Mouse (Mus musculus) lung, embryonic 16.5 days (tissue): Measurements from ENCODE around the gene Pole4. TPM values are rescaled to one million over a fixed set of nuclear protein-coding genes. Genes with fewer than 3 reads are reported as not detected.

Experiments used
- ATAC-seq: fragments of 200-750 bp; cut with Nextera tagmentation; 2 replicates; pipeline ENCODE4 v1.8.0; 2017; ENCODE audit warnings: low read depth, mild to moderate bottlenecking, moderate library complexity
- H3K27ac ChIP-seq: fragments of 300-500 bp; sonication (generic); 2 replicates; pipeline ENCODE4 v1.5.1; 2014; ENCODE audit warnings: mild to moderate bottlenecking, control low read depth, low read length
- H3K27me3 ChIP-seq: fragments of 300-500 bp; sonication (generic); 2 replicates; pipeline ENCODE4 v1.6.1; 2014; ENCODE audit warnings: low read depth, low read length, mixed read lengths; ENCODE audit not compliant: control insufficient read depth, insufficient read depth
- H3K36me3 ChIP-seq: fragments of 300-500 bp; sonication (generic); 2 replicates; pipeline ENCODE4 v1.6.1; 2014; ENCODE audit warnings: low read length; ENCODE audit not compliant: control insufficient read depth, insufficient read depth
- H3K4me1 ChIP-seq: fragments of 300-500 bp; sonication (generic); replicated peaks from 2 replicates; pipeline ENCODE4 v1.6.1; 2014; ENCODE audit warnings: low read length, mixed read lengths; ENCODE audit not compliant: control insufficient read depth, insufficient read depth
- H3K4me2 ChIP-seq: fragments of 300-500 bp; sonication (generic); 2 replicates; pipeline ENCODE4 v1.6.1; 2014; ENCODE audit warnings: low read depth, low read length, control low read depth
- H3K4me3 ChIP-seq: fragments of 300-500 bp; sonication (generic); 2 replicates; pipeline ENCODE4 v1.5.1; 2014; ENCODE audit warnings: mild to moderate bottlenecking, low read length, control low read depth
- H3K9ac ChIP-seq: fragments of 300-500 bp; sonication (generic); 2 replicates; pipeline ENCODE4 v1.6.1; 2014; ENCODE audit warnings: low read length, control low read depth
- H3K9me3 ChIP-seq: fragments of 300-500 bp; sonication (generic); 2 replicates; pipeline ENCODE4 v1.6.1; 2016; ENCODE audit warnings: low read length; ENCODE audit not compliant: control insufficient read depth
- WGBS: fragments of 180-500 bp; shearing (Covaris S2); extraction: QIAGEN DNeasy Blood & Tissue Kit; methylation state at CpG from one replicate; pipeline ENCODE4 v1.1.7; 2014; 5-methylcytosine and 5-hydroxymethylcytosine counted together
- polyA plus RNA-seq: library from polyadenylated mRNA; unstranded; fragments of >200 nt; fragmentation: Nextera tagmentation; extraction: Ambion mirVana; gene quantifications from 2 replicates; pipeline ENCODE4 v1.2.1, GENCODE M21; 2015

Gene Pole4
- polyA plus RNA-seq, 1 experiment from 2014 or later, result 101 TPM

DNA sequence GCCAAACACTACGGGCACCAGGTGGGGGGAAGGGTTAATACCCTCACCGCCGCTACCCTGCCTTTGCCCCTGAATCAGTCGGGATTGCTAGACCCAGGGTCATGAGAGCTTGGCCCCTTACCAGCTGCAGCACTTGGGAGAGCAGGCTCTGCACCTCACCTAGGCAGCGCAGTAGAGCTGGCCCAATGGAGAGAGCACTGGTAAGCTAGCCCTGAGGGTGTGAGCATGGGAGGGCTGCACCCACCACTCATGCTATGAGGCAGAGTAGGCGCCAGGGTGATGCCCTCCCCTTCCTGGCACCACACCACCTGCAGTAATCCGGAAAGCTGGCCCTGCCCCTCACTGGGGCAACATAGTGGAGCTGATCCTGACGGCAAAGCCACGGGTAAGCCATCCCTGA, 94.1 kb downstream of the Pole4 start:
- ATAC-seq, result no peak
- 80% methylated on average over 9 of the region's 9 CpGs for WGBS
- no peak overlapping the region for H3K4me3 ChIP-seq

DNA sequence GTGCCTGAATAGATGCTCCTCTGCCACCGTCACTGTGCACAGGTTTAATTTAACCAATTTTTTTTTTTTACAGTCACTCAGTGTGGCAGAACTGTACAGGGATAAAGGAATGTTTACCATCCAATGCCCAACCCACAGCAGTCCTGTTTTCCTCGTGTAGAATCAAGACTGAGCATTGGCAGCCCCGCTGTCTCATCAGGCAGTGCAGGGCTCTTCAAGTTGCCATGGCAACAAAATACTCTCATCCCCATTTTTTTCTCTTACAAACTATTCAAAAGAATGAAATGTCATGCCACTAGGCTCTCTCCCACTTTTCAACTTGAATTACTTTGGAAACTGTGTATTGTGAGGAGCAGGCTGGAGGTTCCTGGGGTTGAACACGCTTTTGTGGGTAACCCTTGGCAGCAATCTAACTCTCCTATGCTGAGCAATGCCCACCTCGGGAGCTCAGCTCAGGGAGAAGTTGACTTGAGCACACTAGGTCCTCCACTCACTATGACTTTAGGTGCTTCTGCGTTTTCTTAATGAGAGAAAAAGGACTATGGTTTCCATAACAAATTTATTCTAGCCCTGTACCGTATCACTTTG, 95.7 kb downstream of the Pole4 start:
- 66% methylated on average over 7 of the region's 7 CpGs for WGBS
- ATAC-seq, result no peak
- Histone ChIP-seq H3K9me3 (no peaks in the 10 kb centered on the region), H3K27me3 (no peaks in the 10 kb centered on the region), H3K36me3 (no peaks in the 10 kb centered on the region), H3K4me2 (no peak overlapping the region), H3K9ac (no peak overlapping the region), H3K4me3 (no peak overlapping the region), H3K4me1 (no peaks in the 10 kb centered on the region), H3K27ac (no peak overlapping the region)

More for the DNA sequence above, 94.1 kb downstream of the Pole4 start:
- no peaks in the 10 kb centered on the region for H3K36me3 ChIP-seq
- H3K9ac ChIP-seq, result no peak overlapping the region
- no peak overlapping the region for H3K4me2 ChIP-seq
- no peaks in the 10 kb centered on the region for H3K9me3 ChIP-seq
- no peaks in the 10 kb centered on the region for H3K4me1 ChIP-seq
- no peaks in the 10 kb centered on the region for H3K27me3 ChIP-seq
- H3K27ac ChIP-seq, result no peak overlapping the region

DNA sequence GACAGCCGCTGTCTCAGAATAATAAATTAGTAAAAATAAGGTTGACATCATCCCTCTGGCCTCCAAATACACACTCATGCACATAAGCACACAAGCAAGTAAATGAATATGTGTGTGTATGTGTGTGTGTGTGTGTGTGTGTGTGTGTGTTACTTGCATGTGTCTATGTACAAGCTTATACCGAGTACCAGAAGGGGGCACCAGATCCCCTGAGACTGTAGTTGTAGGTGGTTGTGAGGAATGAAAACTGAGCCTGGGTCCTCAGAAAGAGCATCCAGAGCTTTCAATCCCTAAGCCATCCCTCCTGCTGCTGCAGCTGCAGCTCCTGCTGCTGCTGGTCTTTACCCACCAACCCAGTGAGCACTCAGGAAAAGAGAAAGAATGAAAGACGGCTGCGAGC, 96.4 kb downstream of the Pole4 start:
- H3K4me3 ChIP-seq, result no peak overlapping the region
- 85% methylated on average over 4 of the region's 4 CpGs for whole genome bisulfite sequencing
- H3K27ac ChIP-seq, result no peak overlapping the region
- H3K4me1 ChIP-seq, result no peaks in the 10 kb centered on the region
- H3K9ac ChIP-seq, result no peak overlapping the region
- H3K4me2 ChIP-seq, result no peak overlapping the region
- no peaks in the 10 kb centered on the region for H3K27me3 ChIP-seq
- no peaks in the 10 kb centered on the region for H3K9me3 ChIP-seq
- no peak for ATAC-seq
- H3K36me3 ChIP-seq, result no peaks in the 10 kb centered on the region

DNA sequence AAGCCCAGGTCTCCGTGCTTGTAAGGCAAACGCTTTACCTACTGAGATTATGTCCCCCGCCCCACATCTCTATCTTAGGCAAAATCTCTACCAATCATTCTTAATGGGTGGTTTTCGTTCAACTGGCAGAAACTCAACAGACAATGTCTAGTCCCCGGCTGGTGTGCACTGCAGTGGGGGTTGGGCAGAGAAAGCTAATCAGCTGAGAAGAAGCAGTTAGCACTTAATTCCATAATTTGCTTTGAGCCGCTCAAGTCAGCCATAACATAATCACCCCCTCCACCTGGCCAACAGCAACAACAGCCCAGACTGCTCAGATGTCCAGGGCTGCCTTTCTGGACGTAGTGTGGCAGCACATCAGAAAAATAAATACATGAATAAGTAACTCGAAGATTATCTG, 100.4 kb downstream of the Pole4 start:
- Histone ChIP-seq H3K36me3 (no peaks in the 10 kb centered on the region), H3K27ac (no peak overlapping the region), H3K27me3 (no peaks in the 10 kb centered on the region), H3K4me2 (no peak overlapping the region), H3K9ac (no peak overlapping the region), H3K9me3 (no peaks in the 10 kb centered on the region), H3K4me1 (no peaks in the 10 kb centered on the region), H3K4me3 (no peak overlapping the region)
- 57% methylated on average over 8 of the region's 8 CpGs for WGBS
- no peak for ATAC-seq

DNA sequence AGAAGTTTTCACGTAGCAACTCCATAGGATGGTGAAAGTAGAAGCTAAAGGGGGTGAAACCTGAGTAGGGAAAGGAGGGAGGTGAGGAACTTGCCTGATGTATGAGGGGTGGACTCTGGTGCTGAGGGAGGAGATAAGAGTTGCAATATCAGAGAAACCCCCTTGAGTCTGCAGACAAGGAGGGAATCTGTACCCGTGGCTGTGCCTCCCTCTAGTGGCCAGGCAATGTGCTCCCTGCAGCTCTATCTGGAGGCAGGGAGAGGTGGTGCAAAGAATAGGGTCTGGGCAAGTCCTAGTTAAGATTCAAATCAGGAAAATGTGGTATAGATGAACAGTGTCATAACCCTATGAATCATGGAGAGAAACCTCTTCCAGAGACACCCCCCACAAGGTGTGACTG, 101.5 kb downstream of the Pole4 start:
- Histone ChIP-seq H3K4me2 (no peak overlapping the region), H3K9me3 (no peaks in the 10 kb centered on the region), H3K4me1 (no peaks in the 10 kb centered on the region), H3K36me3 (no peaks in the 10 kb centered on the region), H3K4me3 (no peak overlapping the region), H3K27ac (no peak overlapping the region), H3K9ac (no peak overlapping the region), H3K27me3 (no peaks in the 10 kb centered on the region)
- no peak for ATAC-seq
- WGBS, result 42% methylated on average over 2 of the region's 2 CpGs

DNA sequence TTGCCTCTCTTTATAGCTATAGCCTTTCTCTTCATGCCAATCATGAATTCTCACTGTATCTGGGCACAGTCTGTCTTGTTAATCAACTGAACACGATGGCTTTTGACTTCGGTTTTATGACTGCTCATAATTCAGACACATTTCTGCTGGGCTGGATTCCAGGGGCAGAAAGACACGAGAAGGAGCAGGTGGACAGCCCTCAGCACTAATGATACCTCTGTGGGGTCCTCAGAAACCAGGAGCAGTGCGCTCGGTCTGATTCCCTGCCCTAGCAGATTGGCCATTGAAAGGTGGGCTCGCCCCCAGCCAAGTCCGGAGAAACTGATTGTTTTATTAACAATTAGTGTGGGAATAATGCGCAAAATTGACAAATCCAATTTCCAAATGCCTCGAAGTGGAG, 101.9 kb downstream of the Pole4 start:
- no peak overlapping the region for H3K9ac ChIP-seq
- H3K27ac ChIP-seq, result no peak overlapping the region
- H3K9me3 ChIP-seq, result no peaks in the 10 kb centered on the region
- H3K27me3 ChIP-seq, result no peaks in the 10 kb centered on the region
- no peak for ATAC-seq
- WGBS, result 77% methylated on average over 9 of the region's 9 CpGs
- H3K36me3 ChIP-seq, result no peaks in the 10 kb centered on the region
- no peak overlapping the region for H3K4me2 ChIP-seq
- H3K4me1 ChIP-seq, result no peaks in the 10 kb centered on the region
- H3K4me3 ChIP-seq, result no peak overlapping the region

DNA sequence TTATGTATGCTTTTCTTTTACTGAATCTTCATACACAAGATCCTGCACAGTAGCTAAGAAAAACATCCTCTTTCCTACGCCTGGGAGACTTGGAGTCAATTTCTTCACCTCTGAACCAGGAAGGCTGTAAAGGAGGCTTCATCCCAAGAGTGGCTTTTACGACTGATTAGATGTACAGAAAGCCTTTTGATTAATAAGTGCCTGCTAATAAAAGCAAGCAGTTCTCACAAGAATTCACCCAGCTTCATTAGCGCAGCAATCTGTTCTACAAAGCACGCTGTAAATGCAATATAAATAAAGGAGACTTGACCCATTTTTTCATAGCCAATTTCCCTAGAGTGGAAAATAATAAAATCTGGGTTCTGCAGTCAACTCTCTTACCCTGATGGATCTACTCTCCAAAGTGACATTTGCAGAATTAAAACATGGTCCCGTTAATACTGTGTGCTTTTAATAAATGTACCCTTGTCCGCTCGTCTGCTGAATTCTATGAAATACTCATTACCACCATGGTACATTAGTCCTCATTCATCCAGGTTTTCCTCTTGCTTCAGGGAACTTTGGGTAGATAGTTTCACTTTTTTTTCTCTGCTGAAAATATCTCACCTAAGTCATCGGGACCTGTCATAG, 109.6 kb downstream of the Pole4 start:
- Histone ChIP-seq H3K4me3 (no peak overlapping the region), H3K27me3 (no peaks in the 10 kb centered on the region), H3K4me1 (no peaks in the 10 kb centered on the region), H3K9ac (no peak overlapping the region), H3K36me3 (no peaks in the 10 kb centered on the region), H3K4me2 (no peak overlapping the region), H3K27ac (no peak overlapping the region), H3K9me3 (no peaks in the 10 kb centered on the region)
- ATAC-seq, result no peak
- WGBS, result 75% methylated on average over 8 of the region's 8 CpGs

DNA sequence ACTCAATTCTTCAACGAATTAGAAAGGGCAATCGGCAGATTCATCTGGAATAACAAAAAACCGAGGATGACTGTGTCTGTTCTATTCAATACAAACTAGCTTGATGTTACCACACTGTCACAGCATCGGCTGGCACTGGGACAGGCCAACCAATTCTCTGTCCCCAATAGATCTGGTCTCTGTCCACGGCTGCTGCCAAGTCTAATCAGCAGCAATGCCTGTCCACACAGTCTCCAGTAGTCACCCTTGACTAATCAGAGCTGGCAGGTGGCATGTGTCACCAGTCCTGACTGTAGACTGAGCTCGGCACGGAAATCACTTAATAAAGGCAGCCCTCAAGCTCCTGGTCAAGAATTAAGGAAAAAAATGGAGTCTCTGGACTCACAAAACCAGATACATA, 115.8 kb downstream of the Pole4 start:
- 77% methylated on average over 7 of the region's 7 CpGs for WGBS
- no peaks in the 10 kb centered on the region for H3K27me3 ChIP-seq
- no peaks in the 10 kb centered on the region for H3K4me1 ChIP-seq
- no peaks in the 10 kb centered on the region for H3K36me3 ChIP-seq
- no peak overlapping the region for H3K27ac ChIP-seq
- H3K4me2 ChIP-seq, result no peak overlapping the region
- no peak for ATAC-seq
- H3K4me3 ChIP-seq, result no peak overlapping the region
- no peak overlapping the region for H3K9ac ChIP-seq
- no peaks in the 10 kb centered on the region for H3K9me3 ChIP-seq

DNA sequence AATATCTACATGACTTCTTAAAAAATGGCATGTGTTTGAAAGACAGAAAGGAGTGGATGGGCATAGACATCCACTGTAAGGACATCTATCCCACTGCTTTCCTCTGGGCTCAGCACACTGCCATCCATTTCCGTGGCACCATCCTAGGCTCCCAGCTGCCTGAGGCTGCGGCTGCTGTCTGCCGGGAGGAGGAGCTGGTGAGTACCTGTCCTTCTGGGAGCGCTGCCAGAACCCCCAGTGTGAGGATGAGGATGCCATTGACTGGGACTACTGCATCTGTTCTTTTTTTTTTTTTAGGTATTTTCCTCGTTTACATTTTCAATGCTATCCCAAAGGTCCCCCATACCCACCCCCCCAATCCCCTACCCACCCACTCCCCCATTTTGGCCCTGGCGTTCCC, 119.8 kb downstream of the Pole4 start:
- Histone ChIP-seq H3K27me3 (no peaks in the 10 kb centered on the region), H3K4me2 (no peak overlapping the region), H3K27ac (no peak overlapping the region), H3K4me1 (no peaks in the 10 kb centered on the region), H3K36me3 (no peaks in the 10 kb centered on the region), H3K9ac (no peak overlapping the region), H3K9me3 (no peaks in the 10 kb centered on the region), H3K4me3 (no peak overlapping the region)
- ATAC-seq, result no peak
- 38% methylated on average over 5 of the region's 6 CpGs for WGBS

DNA sequence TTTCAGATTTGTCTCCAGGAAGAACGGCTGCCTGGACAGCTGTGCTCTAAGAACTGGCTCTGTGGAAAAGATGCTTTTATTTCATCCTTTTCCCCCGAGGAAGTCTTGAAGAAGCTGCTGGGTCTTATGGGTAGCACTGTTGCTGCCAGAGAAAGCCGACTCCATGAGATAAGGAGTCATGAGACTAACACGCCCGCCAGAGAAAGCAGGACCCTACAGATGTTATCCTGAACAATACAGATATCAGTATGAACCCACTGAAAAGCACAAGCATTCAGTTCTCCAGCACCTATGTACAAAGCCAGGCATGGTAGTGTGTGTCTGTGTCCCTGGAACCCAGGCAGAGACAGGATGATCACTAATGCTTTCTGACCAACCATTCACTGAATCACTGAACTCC, 129.7 kb downstream of the Pole4 start:
- H3K9me3 ChIP-seq, result no peaks in the 10 kb centered on the region
- WGBS, result 67% methylated on average over 5 of the region's 5 CpGs
- ATAC-seq, result no peak

More for the DNA sequence above, 129.7 kb downstream of the Pole4 start:
- Histone ChIP-seq H3K27ac (no peak overlapping the region), H3K4me2 (no peak overlapping the region), H3K36me3 (no peaks in the 10 kb centered on the region), H3K4me1 (no peaks in the 10 kb centered on the region), H3K4me3 (no peak overlapping the region), H3K27me3 (no peaks in the 10 kb centered on the region), H3K9ac (no peak overlapping the region)
